Mouse (Mus musculus) stomach, postnatal 0 days (tissue): ENCODE results near the gene Mvd. TPM values are rescaled to one million over a fixed set of nuclear protein-coding genes. Genes with fewer than 3 reads are reported as not detected.

Experiments used
- ATAC-seq: fragments of 200-750 bp; cut with Nextera tagmentation; 2 replicates; pipeline ENCODE4 v1.8.0; 2017; ENCODE audit not compliant: low FRiP score, low TSS enrichment
- DNase-seq: peaks from one replicate; pipeline ENCODE4 v3.0.0-alpha.2; 2016; ENCODE audit warnings: low spot score
- H3K27ac ChIP-seq: fragments of 300-500 bp; sonication (generic); replicated peaks from 2 replicates; pipeline ENCODE4 v1.5.1; 2014; ENCODE audit warnings: mild to moderate bottlenecking, control low read depth
- H3K27me3 ChIP-seq: fragments of 300-500 bp; sonication (generic); 2 replicates; pipeline ENCODE4 v1.6.1; 2014; ENCODE audit warnings: low read length; ENCODE audit not compliant: control insufficient read depth, insufficient read depth
- H3K36me3 ChIP-seq: fragments of 300-500 bp; sonication (generic); 2 replicates; pipeline ENCODE4 v1.6.1; 2014; ENCODE audit warnings: low read length, mixed read lengths; ENCODE audit not compliant: control insufficient read depth, insufficient read depth
- H3K4me1 ChIP-seq: fragments of 300-500 bp; sonication (generic); replicated peaks from 2 replicates; pipeline ENCODE4 v1.6.1; 2014; ENCODE audit warnings: antibody characterized with exemption; ENCODE audit not compliant: control insufficient read depth, insufficient read depth
- H3K4me2 ChIP-seq: fragments of 300-500 bp; sonication (generic); replicated peaks from 2 replicates; pipeline ENCODE4 v1.6.1; 2014; ENCODE audit warnings: low read depth, mild to moderate bottlenecking, control low read depth, moderate library complexity
- H3K4me3 ChIP-seq: fragments of 300-500 bp; sonication (generic); 2 replicates; pipeline ENCODE4 v1.5.1; 2014; ENCODE audit warnings: low read depth, low read length, control low read depth
- H3K9ac ChIP-seq: fragments of 300-500 bp; sonication (generic); 2 replicates; pipeline ENCODE4 v1.6.1; 2014; ENCODE audit warnings: mild to moderate bottlenecking, low read length, control low read depth, mixed read lengths
- H3K9me3 ChIP-seq: fragments of 300-500 bp; sonication (generic); 2 replicates; pipeline ENCODE4 v1.6.1; 2016; ENCODE audit warnings: low read length; ENCODE audit not compliant: control insufficient read depth
- CTCF ChIP-seq: IDR thresholded peaks from 2 replicates; pipeline ENCODE4 v1.5.1; 2016; ENCODE audit warnings: antibody characterized with exemption, low read depth, mild to moderate bottlenecking, moderate library complexity
- EP300 ChIP-seq: optimal IDR thresholded peaks from 2 replicates; pipeline ENCODE3; 2016; ENCODE audit warnings: antibody characterized with exemption
- WGBS: fragments of 180-500 bp; shearing (Covaris S2); extraction: QIAGEN DNeasy Blood & Tissue Kit; methylation state at CpG from one replicate; pipeline ENCODE4 v1.1.7; 2014; 5-methylcytosine and 5-hydroxymethylcytosine counted together
- polyA plus RNA-seq: library from polyadenylated mRNA; unstranded; fragments of >200 nt; fragmentation: Nextera tagmentation; extraction: Ambion mirVana; gene quantifications from 2 replicates; pipeline ENCODE4 v1.2.1, GENCODE M21; 2015

Mvd gene
- polyA plus RNA-seq, 1 experiment from 2014 or later: 34.6 TPM

DNA sequence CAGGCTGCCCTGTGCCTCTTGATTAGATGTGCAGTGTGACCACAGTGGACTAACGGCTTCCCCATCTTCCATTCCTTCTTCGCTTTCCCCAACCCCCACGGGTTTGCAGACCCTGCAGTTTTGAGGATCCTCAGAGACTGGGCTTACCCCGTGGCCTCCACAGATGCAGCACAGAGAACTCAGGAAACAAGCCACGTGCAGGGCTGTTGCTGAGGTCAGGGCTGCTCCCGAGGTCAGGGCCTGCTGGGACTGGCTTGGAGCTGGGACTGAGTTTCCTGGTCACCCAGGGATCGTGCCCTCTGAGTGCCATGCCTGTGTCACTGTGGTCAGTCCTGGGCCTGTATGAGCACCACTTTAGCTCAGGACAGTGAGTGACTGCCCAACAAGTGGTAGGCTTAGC lies 21.8 kb upstream of the Mvd start:
- Histone ChIP-seq H3K4me1 (no peaks in the 10 kb centered on the region; the same call in 1 of the 2 replicates), H3K27me3 (no peaks in the 10 kb centered on the region; the same call in 1 of the 2 replicates), H3K9me3 (no peaks in the 10 kb centered on the region), H3K9ac (no peak overlapping the region), H3K4me3 (no peak overlapping the region), H3K27ac (no peak overlapping the region), H3K4me2 (no peak overlapping the region), H3K36me3 (peaks cover 9% of the 10 kb centered on the region; the same call in 1 of the 2 replicates)
- TF ChIP-seq EP300 (no peak), CTCF (no peak)
- ATAC-seq (no peak), DNase-seq (no peak)
- WGBS: 77% methylated on average over 7 of the region's 7 CpGs

- peaks cover 9% of the 10 kb centered on the region; the same call in 1 of the 2 replicates for H3K36me3 ChIP-seq
- peak; percentile 52 for DNase-seq
- no peaks in the 10 kb centered on the region; the same call in 1 of the 2 replicates for H3K4me1 ChIP-seq
- H3K4me2 ChIP-seq: no peak overlapping the region
- no peaks in the 10 kb centered on the region for H3K9me3 ChIP-seq
- peak overlapping the region; percentile 79 for H3K27ac ChIP-seq
- H3K4me3 ChIP-seq: no peak overlapping the region
- peak; percentile 46 for ATAC-seq
- TF ChIP-seq CTCF (no peak), EP300 (no peak)
- 25% methylated on average over 12 of the region's 12 CpGs for WGBS
- H3K27me3 ChIP-seq: no peaks in the 10 kb centered on the region; the same call in 1 of the 2 replicates
- no peak overlapping the region for H3K9ac ChIP-seq
Measured at GRCm38 (mm10) chr8:122463651-122464640, 20.7 kb upstream of the Mvd start.

DNA sequence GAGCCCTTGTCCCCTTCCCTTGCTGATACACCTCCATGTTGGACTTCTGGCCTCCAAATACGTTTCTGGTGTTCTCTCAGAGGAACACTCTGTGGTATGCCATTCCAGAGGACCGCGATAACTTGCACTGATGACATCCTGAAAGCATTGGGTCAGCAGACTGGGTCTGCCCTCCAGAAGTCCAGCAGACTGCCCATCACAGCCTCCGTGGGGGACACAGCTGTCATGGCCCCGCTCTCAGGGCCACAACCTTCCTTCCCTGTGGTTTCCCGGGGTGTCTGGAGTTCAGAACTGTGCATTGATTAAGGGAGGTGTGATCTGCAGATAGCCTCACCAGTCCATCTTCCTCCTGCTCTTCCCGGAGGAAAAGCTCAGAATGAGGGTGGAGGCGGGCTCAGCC lies 19.3 kb upstream of the Mvd start:
- 77% methylated on average over 8 of the region's 8 CpGs for WGBS
- no peak overlapping the region for H3K4me3 ChIP-seq
- no peak for DNase-seq
- no peaks in the 10 kb centered on the region for H3K9me3 ChIP-seq
- no peak overlapping the region for H3K9ac ChIP-seq
- no peaks in the 10 kb centered on the region; the same call in 1 of the 2 replicates for H3K27me3 ChIP-seq
- H3K36me3 ChIP-seq: peaks cover 6% of the 10 kb centered on the region; the same call in 1 of the 2 replicates
- H3K27ac ChIP-seq: no peak overlapping the region
- H3K4me1 ChIP-seq: no peaks in the 10 kb centered on the region; the same call in 1 of the 2 replicates
- TF ChIP-seq CTCF (no peak), EP300 (no peak)
- no peak overlapping the region for H3K4me2 ChIP-seq
- ATAC-seq: no peak

GRCm38 (mm10) chr8:122461473-122462148 lies 18.4 kb upstream of the Mvd start:
- Histone ChIP-seq H3K4me1 (no peaks in the 10 kb centered on the region; the same call in 1 of the 2 replicates), H3K27me3 (no peaks in the 10 kb centered on the region; the same call in 1 of the 2 replicates), H3K27ac (no peak overlapping the region), H3K9ac (no peak overlapping the region), H3K9me3 (no peaks in the 10 kb centered on the region), H3K4me2 (no peak overlapping the region), H3K4me3 (no peak overlapping the region), H3K36me3 (no peaks in the 10 kb centered on the region; the same call in 1 of the 2 replicates)
- WGBS: 61% methylated on average over 11 of the region's 11 CpGs
- DNase-seq (no peak), ATAC-seq (no peak)
- TF ChIP-seq EP300 (no peak), CTCF (no peak)

- H3K9ac ChIP-seq: peak within 1 kb of the TSS; percentile 27; the same call in 1 of the 2 replicates
- H3K4me1 ChIP-seq: no peaks in the 10 kb centered on the region; the same call in 1 of the 2 replicates
- TF ChIP-seq CTCF (no peak), EP300 (no peak)
- H3K27me3 ChIP-seq: no peaks in the 10 kb centered on the region; the same call in 1 of the 2 replicates
- 3% methylated on average over 51 of the region's 56 CpGs for WGBS
- H3K4me3 ChIP-seq: peak within 1 kb of the TSS; percentile 27
- ATAC-seq (peak; percentile 89), DNase-seq (peak; percentile 87)
- H3K36me3 ChIP-seq: no peaks in the 10 kb centered on the region; the same call in 1 of the 2 replicates
- H3K9me3 ChIP-seq: no peaks in the 10 kb centered on the region
- no peak within 1 kb of the TSS; the same call in 1 of the 2 replicates for H3K27ac ChIP-seq
- H3K4me2 ChIP-seq: peak within 1 kb of the TSS; percentile 52
Measured at GRCm38 (mm10) chr8:122460524-122461472, 17.6 kb upstream of the Mvd start, which contains the start of gene Snai3. TSS of gene Snai3 (minus strand) at chr8:122460733.
